In the genomic region with DNA sequence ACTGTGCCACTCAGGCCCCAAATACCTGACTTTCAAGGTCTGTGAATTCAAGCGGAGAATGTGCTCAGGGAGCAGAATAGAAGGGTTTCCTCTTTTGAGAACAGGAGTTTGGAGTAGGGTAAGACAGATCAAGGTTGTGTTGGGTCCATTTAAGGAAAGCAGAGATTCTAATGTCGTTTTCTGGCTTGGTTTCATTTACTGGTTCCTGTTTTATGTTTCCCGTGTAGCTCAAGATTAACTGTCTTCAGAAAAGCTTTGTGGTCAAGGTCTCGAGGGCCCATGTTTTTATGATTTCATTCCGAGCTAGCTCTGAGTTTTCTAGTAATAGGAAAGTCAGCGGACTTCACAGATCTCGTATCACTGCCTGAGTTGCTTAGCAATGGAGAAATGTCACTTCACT, we compare ENCODE assay signal across 20 mouse cellular contexts.
DNase-seq lines count a peak whose midpoint lies in the region; ATAC-seq and TF ChIP-seq lines count a peak whose summit lies in the region.
"Had no signal": no experiment of that assay in that cellular context is flagged by ENCODE, and none has a peak within 500 bp of the region (broad histone marks: within the 10 kb centered on the region; RNA-seq: fewer than 3 reads in every experiment).

No protein-coding gene starts in this region.

- H3K79me2 ChIP-seq in CH12.LX (replicated peaks; ENCODE audit: control insufficient read depth, extremely low read depth, insufficient read depth, poor library complexity, severe bottlenecking) = peaks cover 12% of the 10 kb centered on the region

- no peak for TF ChIP-seq POLR2A in CH12.LX (IDR thresholded peaks at IDR 0.05; ENCODE audit: low read depth, low read length)
- no peak for TF ChIP-seq POLR2A in small intestine, adult 2 months (IDR thresholded peaks at IDR 0.05; ENCODE audit: low read depth, low read length)

- no peaks in the 10 kb centered on the region for H3K9me3 ChIP-seq in kidney, postnatal 0 days (replicated peaks; ENCODE audit: low read length)
- H3K9me3 ChIP-seq in CH12.LX (replicated peaks; ENCODE audit: low read length) = no peaks in the 10 kb centered on the region
- H3K9me3 ChIP-seq: embryonic facial prominence, embryonic 15.5 days; heart, embryonic 12.5 days; kidney, embryonic 15.5 days; limb, embryonic 15.5 days; stomach, embryonic 15.5 days had no signal

- no peak for TF ChIP-seq CTCF in kidney, postnatal 0 days (IDR thresholded peaks at IDR 0.05; ENCODE audit: low read depth)
- TF ChIP-seq CTCF in CH12.LX (conservative IDR thresholded peaks at IDR 0.05 in 1 of 2, IDR thresholded peaks at IDR 0.05 in 1 of 2; ENCODE audit: low read depth in 2 of 2, low read length in 2 of 2) = no peak
- TF ChIP-seq CTCF in small intestine, adult 2 months (IDR thresholded peaks at IDR 0.05; ENCODE audit: extremely low read depth, insufficient read length, insufficient replicate concordance, low read depth, low read length) = no peak

- 37% methylated on average over 7 of the region's 7 CpGs for WGBS in kidney, postnatal 0 days
- WGBS in small intestine, adult 2 months = 69% methylated on average over 7 of the region's 7 CpGs

- ATAC-seq in kidney, postnatal 0 days (replicated peaks; ENCODE audit: low FRiP score, low read depth) = no peak
- ATAC-seq in hematopoietic stem cell, adult 5-6 weeks (replicated peaks in 1 of 2; ENCODE audit: insufficient read depth in 1 of 2, low FRiP score in 2 of 2, low TSS enrichment in 1 of 2, low read depth in 1 of 2, poor library complexity in 2 of 2, severe bottlenecking in 2 of 2) = peak; percentile 75 to 79
- ATAC-seq: forebrain, embryonic 16.5 days; hindbrain, embryonic 16.5 days; intestine, embryonic 16.5 days had no signal

- dilution Hi-C loops in CH12.LX (cut with MboI; ENCODE audit: extremely low pct_ligation_motif_present, extremely low pct_unique_long_range_greater_than_20kb, low sequenced_read_pairs) = no loop called here

- H3K27ac ChIP-seq in kidney, postnatal 0 days = no peak overlapping the region
- peak overlapping the region; percentile 66 for H3K27ac ChIP-seq in CH12.LX (ENCODE audit: insufficient read depth, low read depth)
- H3K27ac ChIP-seq in small intestine, adult 2 months (ENCODE audit: insufficient read depth, low read depth, low read length) = peak overlapping the region; percentile 35; the same call in 1 of the 2 replicates
- H3K27ac ChIP-seq: embryonic facial prominence, embryonic 15.5 days; kidney, embryonic 15.5 days; limb, embryonic 15.5 days; stomach, embryonic 15.5 days had no signal

- TF ChIP-seq EP300 in CH12.LX (IDR thresholded peaks at IDR 0.05; ENCODE audit: low read length) = peak; percentile 52

- TF ChIP-seq RAD21 in CH12.LX (IDR thresholded peaks at IDR 0.05; ENCODE audit: low read depth, low read length) = no peak

- no peak overlapping the region for H3K4me3 ChIP-seq in kidney, postnatal 0 days (replicated peaks; ENCODE audit: low read depth, low read length)
- no peak overlapping the region for H3K4me3 ChIP-seq in CH12.LX (replicated peaks in 1 of 3; ENCODE audit: low read depth in 2 of 3, low read length in 2 of 3, poor library complexity in 1 of 3)
- H3K4me3 ChIP-seq in small intestine, adult 2 months (ENCODE audit: low read depth, low read length) = no peak overlapping the region
- H3K4me3 ChIP-seq: embryonic facial prominence, embryonic 15.5 days; heart, embryonic 12.5 days; kidney, embryonic 15.5 days; limb, embryonic 15.5 days; stomach, embryonic 15.5 days had no signal

- no peaks in the 10 kb centered on the region for H3K36me3 ChIP-seq in kidney, postnatal 0 days (ENCODE audit: insufficient read depth, low read length)
- H3K36me3 ChIP-seq in CH12.LX (replicated peaks in 1 of 2; ENCODE audit: control insufficient read depth in 1 of 2, insufficient read depth in 1 of 2, low read length in 1 of 2) = peaks cover 12 to 32% of the 10 kb centered on the region in 2 experiments
- 0 out of 2 replicates have a peak, but pooled peaks cover 3% of the 10 kb centered on the region for H3K36me3 ChIP-seq in small intestine, adult 2 months (ENCODE audit: control insufficient read depth, insufficient read depth, low read length)
- H3K36me3 ChIP-seq: embryonic facial prominence, embryonic 15.5 days; heart, embryonic 12.5 days; limb, embryonic 15.5 days; stomach, embryonic 15.5 days had no signal

- no peaks in the 10 kb centered on the region for H3K4me1 ChIP-seq in kidney, postnatal 0 days (replicated peaks; ENCODE audit: insufficient read depth, low read length)
- peaks cover 8 to 58% of the 10 kb centered on the region in 2 experiments for H3K4me1 ChIP-seq in CH12.LX (ENCODE audit: control insufficient read depth in 1 of 2, insufficient read depth in 2 of 2)
- H3K4me1 ChIP-seq in small intestine, adult 2 months (ENCODE audit: control insufficient read depth, insufficient read depth, insufficient read length, low read length) = peaks cover 3% of the 10 kb centered on the region; the same call in 1 of the 2 replicates
- H3K4me1 ChIP-seq: embryonic facial prominence, embryonic 15.5 days; heart, embryonic 12.5 days; stomach, embryonic 15.5 days had no signal

- H3K9ac ChIP-seq in kidney, postnatal 0 days (ENCODE audit: low read depth, low read length) = no peak overlapping the region
- peak overlapping the region; percentile 78 for H3K9ac ChIP-seq in CH12.LX (ENCODE audit: insufficient read depth, low read depth)
- H3K9ac ChIP-seq: embryonic facial prominence, embryonic 15.5 days; heart, embryonic 12.5 days; kidney, embryonic 15.5 days; limb, embryonic 15.5 days; stomach, embryonic 15.5 days had no signal

- H3K4me2 ChIP-seq in kidney, postnatal 0 days (ENCODE audit: low read length) = no peak overlapping the region
- peak overlapping the region; percentile 39; the same call in 1 of the 2 replicates for H3K4me2 ChIP-seq in CH12.LX (ENCODE audit: insufficient read depth, low read depth, poor library complexity, severe bottlenecking)
- H3K4me2 ChIP-seq: embryonic facial prominence, embryonic 15.5 days; heart, embryonic 12.5 days; kidney, embryonic 15.5 days; limb, embryonic 15.5 days; stomach, embryonic 15.5 days had no signal

- in situ Hi-C loops in CH12.LX (cut with MboI; ENCODE audit: low pct_ligation_motif_present, low pct_unique_long_range_greater_than_20kb, low sequenced_read_pairs) = no loop called here

- peak; percentile 27 for DNase-seq in kidney, postnatal 0 days (ENCODE audit: low spot score)
- no peak for DNase-seq in kidney, postnatal 4 days
- peak; percentile 70 for DNase-seq in CH12.LX (ENCODE audit: extremely low read depth)
- no peak for DNase-seq in layer of hippocampus, adult 9-11 months
- DNase-seq in urinary bladder, postnatal 4 days (ENCODE audit: low spot score in 2 of 2) = no peak
- DNase-seq: cerebellum, postnatal 10 days; lung, postnatal 10 days; retina, postnatal 1 day; right cerebral cortex, postnatal 4 days; thymus, adult 18-20 months had no signal

- H3K27me3 ChIP-seq in kidney, postnatal 0 days (ENCODE audit: insufficient read depth, low read length) = no peaks in the 10 kb centered on the region
- H3K27me3 ChIP-seq in CH12.LX (replicated peaks) = no peaks in the 10 kb centered on the region
- no peaks in the 10 kb centered on the region for H3K27me3 ChIP-seq in small intestine, adult 2 months (ENCODE audit: control insufficient read depth, insufficient read depth, low read length)
- H3K27me3 ChIP-seq: embryonic facial prominence, embryonic 15.5 days; heart, embryonic 12.5 days; kidney, embryonic 15.5 days; limb, embryonic 15.5 days; stomach, embryonic 15.5 days had no signal

TF ChIP-seq in CH12.LX, 34 proteins besides CTCF, POLR2A, EP300 and RAD21:
- no peak for TF ChIP-seq USF2 (conservative IDR thresholded peaks at IDR 0.05; ENCODE audit: low read depth, low read length)
- peak; percentile 52; the same call in 1 of the 2 replicates for TF ChIP-seq MEF2A (IDR thresholded peaks at IDR 0.05; ENCODE audit: borderline replicate concordance, low read depth, low read length)
- no peak for TF ChIP-seq BHLHE40 (IDR thresholded peaks at IDR 0.05; ENCODE audit: low read depth, low read length)
- no peak; the same call in 1 of the 2 replicates for TF ChIP-seq MYC (IDR thresholded peaks at IDR 0.05; ENCODE audit: low read depth, low read length)
- TF ChIP-seq JUN (IDR thresholded peaks at IDR 0.05; ENCODE audit: insufficient read depth, low read depth, low read length) = no peak
- TF ChIP-seq IRF4 (IDR thresholded peaks at IDR 0.05; ENCODE audit: low read depth, low read length) = peak; percentile 46; the same call in 1 of the 2 replicates

Comparison
In these comparisons a context has a peak if more than half of its experiments do, and no peak if none do; other contexts are left out.
1. DNase-seq: peak in kidney, postnatal 0 days (single experiment) and CH12.LX (single experiment); none in kidney, postnatal 4 days (0 of 2), layer of hippocampus, adult 9-11 months (single experiment) and urinary bladder, postnatal 4 days (0 of 2).